Mouse (Mus musculus) liver, adult 2 months (tissue): ENCODE measurements around the gene 2200002J24Rik. TPM values are rescaled to one million over a fixed set of nuclear protein-coding genes. Genes with fewer than 3 reads are reported as not detected.
"Not testable (repeated sequence)": the region's sequence is repeated elsewhere in the genome, so short reads cannot be mapped to it uniquely, and the experiment has no call there.

Source experiments
- DNase-seq: peaks from one replicate; pipeline ENCODE4 v3.0.0-alpha.2; 2011; ENCODE audit warnings: low read depth, low spot score; ENCODE audit errors: extremely low read depth
- H3K27ac ChIP-seq: fragments of 200-500 bp; replicated peaks from 2 replicates; pipeline ENCODE4 v1.5.1; 2012; ENCODE audit warnings: low read depth, mild to moderate bottlenecking, control low read depth, inconsistent platforms, low read length; ENCODE audit not compliant: insufficient read depth
- H3K27me3 ChIP-seq: fragments of 200-500 bp; 2 replicates; pipeline ENCODE4 v1.6.1; 2012; ENCODE audit warnings: mild to moderate bottlenecking, moderate library complexity, low read length, inconsistent platforms; ENCODE audit not compliant: control insufficient read depth, insufficient read depth
- H3K36me3 ChIP-seq: fragments of 200-500 bp; 2 replicates; pipeline ENCODE4 v1.6.1; 2012; ENCODE audit warnings: low read length, inconsistent platforms; ENCODE audit not compliant: control insufficient read depth, insufficient read depth
- H3K4me1 ChIP-seq: fragments of 200-500 bp; 2 replicates; pipeline ENCODE4 v1.6.1; 2011; ENCODE audit warnings: low read length; ENCODE audit not compliant: control insufficient read depth, insufficient read depth
- H3K4me3 ChIP-seq: fragments of 200-500 bp; 2 replicates; pipeline ENCODE4 v1.5.1; 2011; ENCODE audit warnings: low read depth, mild to moderate bottlenecking, control low read depth, low read length, moderate library complexity; ENCODE audit not compliant: insufficient read depth
- H3K79me2 ChIP-seq: fragments of 200-500 bp; 2 replicates; pipeline ENCODE4 v1.6.1; 2012; ENCODE audit warnings: inconsistent platforms, mild to moderate bottlenecking, low read length, moderate library complexity; ENCODE audit not compliant: control insufficient read depth, insufficient read depth
- H3K9ac ChIP-seq: fragments of 200-500 bp; 2 replicates; pipeline ENCODE4 v1.6.1; 2012; ENCODE audit warnings: low read depth, mild to moderate bottlenecking, control low read depth, inconsistent platforms, low read length
- CTCF ChIP-seq: fragments of 200-500 bp; IDR thresholded peaks from 2 replicates; pipeline ENCODE4 v1.5.1; 2011; ENCODE audit warnings: low read depth, low read length, control low read depth
- POLR2A ChIP-seq: fragments of 200-500 bp; IDR thresholded peaks from 2 replicates; pipeline ENCODE4 v1.6.1; 2011; ENCODE audit warnings: low read length, control low read depth; ENCODE audit not compliant: insufficient read depth; ENCODE audit errors: extremely low read depth
- WGBS: fragments of 180-500 bp; shearing (Covaris S2); methylation state at CpG from one replicate; pipeline ENCODE4 v1.1.7; 2018; 5-methylcytosine and 5-hydroxymethylcytosine counted together
- polyA plus RNA-seq: library from polyadenylated mRNA; depleted of rRNA; stranded (reverse); fragments of >200 nt; gene quantifications from 2 replicates; pipeline ENCODE4 v1.2.3, GENCODE M21; 2012
- total RNA-seq: library from RNA; depleted of rRNA; stranded (reverse); fragments of >200 nt; gene quantifications from 2 replicates; pipeline ENCODE4 v1.2.3, GENCODE M21; 2014

The 2200002J24Rik gene
- total and polyA plus RNA-seq, 2 experiments, result not detected

DNA sequence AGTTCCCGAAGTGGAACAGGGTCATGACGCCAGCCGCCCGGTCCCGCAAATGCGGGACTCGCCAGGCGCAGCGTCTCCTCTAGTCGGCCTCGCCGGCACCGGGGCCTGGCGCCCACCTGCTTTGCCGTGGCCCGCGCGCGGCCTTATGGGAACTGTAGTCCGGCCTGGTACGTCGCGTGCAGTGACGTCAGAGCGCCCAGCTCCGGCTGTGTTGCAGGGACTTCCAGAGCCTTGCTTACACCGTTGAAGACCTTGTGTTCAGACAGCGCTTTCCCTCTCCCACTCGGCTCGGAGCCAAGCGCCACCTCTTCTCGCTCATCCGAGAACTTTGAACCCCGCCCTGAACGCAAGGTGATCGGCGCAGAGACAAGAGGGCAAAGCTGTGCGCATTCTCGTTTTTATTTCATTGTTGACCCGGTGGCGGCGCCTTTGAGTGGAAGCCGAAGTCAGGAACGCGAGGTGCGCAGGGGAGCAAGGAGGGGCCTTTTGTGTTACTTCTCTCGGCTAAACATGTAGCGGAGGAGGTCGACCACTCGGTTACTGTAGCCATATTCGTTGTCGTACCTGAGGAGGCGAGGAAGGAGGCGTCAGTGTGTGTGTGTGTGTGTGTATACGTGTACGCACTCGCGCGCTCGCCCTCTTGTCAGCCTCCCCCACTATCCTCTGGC lies 30.8 kb downstream of the 2200002J24Rik start, which contains the start of gene Tmem147:
TSS of gene Tmem147 (minus strand) at position 145 of the 668 bp plus-strand sequence.
- under 1% methylated on average over 60 of the region's 60 CpGs for WGBS
- TF ChIP-seq CTCF (no peak; the same call in 1 of the 2 replicates), POLR2A (0 out of 2 replicates have a peak, but pooled peaks have one; percentile 53)
- H3K79me2 ChIP-seq, result no peaks in the 10 kb centered on the region; the same call in 1 of the 2 replicates
- peak; percentile 99 for DNase-seq
- H3K36me3 ChIP-seq, result peaks cover 3% of the 10 kb centered on the region; the same call in 1 of the 2 replicates
- H3K4me1 ChIP-seq, result peaks cover 21% of the 10 kb centered on the region
- H3K27ac ChIP-seq, result peak within 1 kb of the TSS; percentile 86
- H3K27me3 ChIP-seq, result no peaks in the 10 kb centered on the region
- peak within 1 kb of the TSS; percentile 89 for H3K9ac ChIP-seq
- H3K4me3 ChIP-seq, result peak within 1 kb of the TSS; percentile 75

DNA sequence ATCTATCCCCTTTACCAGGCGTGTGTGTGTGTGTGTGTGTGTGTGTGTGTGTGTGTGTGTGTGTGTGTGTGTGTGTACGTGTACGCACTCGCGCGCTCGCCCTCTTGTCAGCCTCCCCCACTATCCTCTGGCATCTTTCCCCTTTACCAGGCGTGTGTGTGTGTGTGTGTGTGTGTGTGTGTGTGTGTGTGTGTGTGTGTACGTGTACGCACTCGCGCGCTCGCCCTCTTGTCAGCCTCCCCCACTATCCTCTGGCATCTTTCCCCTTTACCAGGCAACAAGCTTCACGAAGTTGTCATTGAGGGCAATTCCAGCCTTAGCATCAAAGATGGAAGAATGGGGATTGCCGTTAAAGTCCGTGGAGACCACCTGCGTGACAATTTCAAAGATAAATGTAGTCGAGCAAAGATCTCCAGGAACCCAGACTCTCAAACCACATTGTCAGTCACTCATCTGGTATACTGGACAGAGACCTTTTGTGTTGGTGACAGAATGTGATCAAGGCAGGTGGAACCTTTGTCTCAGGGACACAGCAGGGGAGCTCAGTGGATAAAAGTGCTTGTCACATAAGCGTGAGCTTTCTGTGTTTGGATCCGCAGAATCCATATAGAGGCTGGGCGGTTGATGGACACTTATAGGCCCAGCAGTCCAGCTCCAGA lies 31.5 kb downstream of the 2200002J24Rik start:
- peaks cover 21% of the 10 kb centered on the region for H3K4me1 ChIP-seq
- DNase-seq, H3K36me3 ChIP-seq, H3K27me3 ChIP-seq, H3K79me2 ChIP-seq: not testable (repeated sequence)
- peak overlapping the region; percentile 75 for H3K4me3 ChIP-seq
- peak overlapping the region; percentile 86 for H3K27ac ChIP-seq
- 18% methylated on average over 13 of the region's 22 CpGs for WGBS
- H3K9ac ChIP-seq, result peak overlapping the region; percentile 89

GRCm38 (mm10) chr7:30736211-30736610 lies 37.5 kb downstream of the 2200002J24Rik start:
- H3K27me3 ChIP-seq, result no peaks in the 10 kb centered on the region
- peaks cover 7% of the 10 kb centered on the region; the same call in 1 of the 2 replicates for H3K4me1 ChIP-seq
- 88% methylated on average over 3 of the region's 3 CpGs for WGBS
- H3K36me3 ChIP-seq, result peaks cover 13% of the 10 kb centered on the region
- no peak for TF ChIP-seq POLR2A
- no peaks in the 10 kb centered on the region for H3K79me2 ChIP-seq
- no peak overlapping the region for H3K4me3 ChIP-seq
- DNase-seq, result no peak
- H3K9ac ChIP-seq, result no peak overlapping the region
- no peak overlapping the region for H3K27ac ChIP-seq

DNA sequence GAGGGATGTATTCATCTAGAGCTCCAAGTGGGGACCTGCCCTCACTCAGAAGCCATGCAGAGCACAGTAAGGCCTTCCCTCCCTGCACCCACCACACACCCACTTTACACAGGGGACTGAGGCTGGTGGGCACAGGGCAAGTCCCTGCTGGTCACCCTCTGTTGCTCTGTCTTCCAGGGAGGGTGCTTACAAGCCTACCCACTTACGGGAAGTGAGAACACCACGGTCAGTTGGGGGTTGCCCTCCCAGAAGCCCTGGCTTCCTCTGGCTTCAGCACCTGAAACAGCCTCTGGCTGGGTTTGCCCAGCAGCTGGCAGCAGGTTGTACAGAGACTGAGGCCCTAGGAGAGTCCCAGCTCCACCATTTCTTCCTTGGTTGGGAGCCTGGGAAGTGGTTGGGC lies 43.8 kb downstream of the 2200002J24Rik start:
- H3K4me1 ChIP-seq, H3K79me2 ChIP-seq, H3K27ac ChIP-seq, H3K4me3 ChIP-seq, H3K36me3 ChIP-seq, H3K27me3 ChIP-seq, H3K9ac ChIP-seq, DNase-seq: not testable (repeated sequence)
- 80% methylated on average over 2 of the region's 2 CpGs for WGBS

- not testable (repeated sequence) for H3K79me2 ChIP-seq
Observed at GRCm38 (mm10) chr7:30743617-30744016, 44.9 kb downstream of the 2200002J24Rik start, which contains the start of gene Gapdhs. Gapdhs (minus strand) TSS chr7:30743681.

GRCm38 (mm10) chr7:30744022-30744598 lies 45.4 kb downstream of the 2200002J24Rik start:
- TF ChIP-seq CTCF (no peak), POLR2A (no peak)
- Histone ChIP-seq H3K27ac (no peak overlapping the region), H3K9ac (no peak overlapping the region), H3K27me3 (no peaks in the 10 kb centered on the region), H3K36me3 (no peaks in the 10 kb centered on the region), H3K79me2 (no peaks in the 10 kb centered on the region), H3K4me1 (no peaks in the 10 kb centered on the region; the same call in 1 of the 2 replicates), H3K4me3 (no peak overlapping the region)
- DNase-seq, result peak; percentile 59
- 24% methylated on average over 4 of the region's 4 CpGs for WGBS

More at GRCm38 (mm10) chr7:30743617-30744016, 44.9 kb downstream of the 2200002J24Rik start, which contains the start of gene Gapdhs:
- WGBS, result 95% methylated on average over 4 of the region's 4 CpGs
- DNase-seq, H3K9ac ChIP-seq, H3K27me3 ChIP-seq, H3K4me3 ChIP-seq, H3K4me1 ChIP-seq, H3K36me3 ChIP-seq, H3K27ac ChIP-seq: not testable (repeated sequence)
